In the genomic region with DNA sequence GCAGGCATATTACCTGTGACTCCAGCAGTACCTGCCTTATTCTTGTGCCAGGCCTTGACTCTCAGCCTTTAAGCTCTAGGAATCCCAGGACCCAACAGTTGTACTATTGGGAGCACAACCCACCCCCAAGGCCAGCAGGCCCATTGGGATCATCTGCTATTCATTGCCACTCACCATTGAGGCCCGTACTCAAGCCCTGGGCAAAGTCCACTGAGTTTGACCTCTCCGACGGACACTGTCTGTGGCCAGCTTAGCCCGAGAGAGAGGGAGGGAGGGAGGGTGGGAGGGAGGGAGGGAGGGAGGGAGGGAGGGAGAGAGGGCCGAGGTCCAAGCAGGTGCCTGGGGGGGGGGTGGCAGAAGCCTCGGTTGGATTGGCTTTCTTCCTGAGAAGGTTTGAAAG, we compare ENCODE assay signal across 24 mouse cellular contexts. TPM values are rescaled to one million over a fixed set of nuclear protein-coding genes. Genes with fewer than 3 reads are reported as not detected.
DNase-seq lines count a peak whose midpoint lies in the region; ATAC-seq and TF ChIP-seq lines count a peak whose summit lies in the region.
"Had no signal": no experiment of that assay in that cellular context is flagged by ENCODE, and none has a peak within 500 bp of the region (broad histone marks: within the 10 kb centered on the region; RNA-seq: fewer than 3 reads in every experiment).

No protein-coding gene starts in this region.

- H3K27me3 ChIP-seq in kidney, adult 2 months (replicated peaks; ENCODE audit: control insufficient read depth, insufficient read depth, low read length), result no peaks in the 10 kb centered on the region
- no peaks in the 10 kb centered on the region for H3K27me3 ChIP-seq in kidney, embryonic 14.5 days (ENCODE audit: control insufficient read depth, insufficient read depth, low read length)
- no peaks in the 10 kb centered on the region for H3K27me3 ChIP-seq in kidney, postnatal 0 days (ENCODE audit: insufficient read depth, low read length)
- H3K27me3 ChIP-seq: embryonic facial prominence, embryonic 15.5 days; forebrain, embryonic 15.5 days; hindbrain, embryonic 12.5 days; Patski had no signal

- no peak for TF ChIP-seq CTCF in kidney, adult 2 months (conservative IDR thresholded peaks at IDR 0.05; ENCODE audit: insufficient read depth, insufficient read length, low read depth, low read length)
- no peak for TF ChIP-seq CTCF in kidney, postnatal 0 days (IDR thresholded peaks at IDR 0.05; ENCODE audit: low read depth)

- TF ChIP-seq POLR2A in kidney, adult 2 months (IDR thresholded peaks at IDR 0.05; ENCODE audit: low read depth, low read length), result no peak

- H3K36me3 ChIP-seq in kidney, adult 2 months (ENCODE audit: control insufficient read depth, insufficient read depth, low read length), result no peaks in the 10 kb centered on the region
- H3K36me3 ChIP-seq in kidney, embryonic 14.5 days (ENCODE audit: control insufficient read depth, insufficient read depth, low read length), result peaks cover 23% of the 10 kb centered on the region; the same call in 1 of the 2 replicates
- H3K36me3 ChIP-seq in kidney, postnatal 0 days (ENCODE audit: insufficient read depth, low read length), result 0 out of 2 replicates have a peak, but pooled peaks cover 11% of the 10 kb centered on the region

- no peak overlapping the region for H3K4me3 ChIP-seq in kidney, adult 2 months (ENCODE audit: insufficient read depth, low read depth, low read length)
- H3K4me3 ChIP-seq in kidney, embryonic 14.5 days (ENCODE audit: low read length), result no peak overlapping the region
- no peak overlapping the region for H3K4me3 ChIP-seq in kidney, postnatal 0 days (replicated peaks; ENCODE audit: low read depth, low read length)
- H3K4me3 ChIP-seq: embryonic facial prominence, embryonic 15.5 days; erythroblast, embryonic 14.5 days; forebrain, embryonic 10.5 days; forebrain, embryonic 15.5 days; heart, embryonic 10.5 days; hindbrain, embryonic 12.5 days had no signal

- no peak for ATAC-seq in kidney, embryonic 14.5 days (ENCODE audit: low FRiP score, low TSS enrichment)
- ATAC-seq in kidney, postnatal 0 days (replicated peaks; ENCODE audit: low FRiP score, low read depth), result 0 out of 2 replicates have a peak, but pooled peaks have one; percentile 29
- ATAC-seq: activated CD4-positive, CD25-positive, alpha-beta regulatory T cell, adult 4 months; forebrain, embryonic 15.5 days; Patski had no signal

- 34% methylated on average over 5 of the region's 6 CpGs for WGBS in kidney, adult 2 months
- 80% methylated on average over 4 of the region's 6 CpGs for WGBS in kidney, embryonic 14.5 days
- 56% methylated on average over 4 of the region's 6 CpGs for WGBS in kidney, postnatal 0 days

- 0 out of 2 replicates have a peak overlapping the region, but pooled peaks have one; percentile 7 for H3K27ac ChIP-seq in kidney, adult 2 months (ENCODE audit: insufficient read depth, low read depth, low read length)
- H3K27ac ChIP-seq in kidney, embryonic 14.5 days (ENCODE audit: low read depth, low read length), result no peak overlapping the region
- H3K27ac ChIP-seq in kidney, postnatal 0 days, result no peak overlapping the region
- H3K27ac ChIP-seq: embryonic facial prominence, embryonic 15.5 days; forebrain, embryonic 10.5 days; forebrain, embryonic 15.5 days; heart, embryonic 10.5 days; hindbrain, embryonic 12.5 days had no signal

- no peaks in the 10 kb centered on the region for H3K9me3 ChIP-seq in kidney, embryonic 14.5 days (ENCODE audit: control insufficient read depth, low read length)
- H3K9me3 ChIP-seq in kidney, postnatal 0 days (replicated peaks; ENCODE audit: low read length), result no peaks in the 10 kb centered on the region
- H3K9me3 ChIP-seq: embryonic facial prominence, embryonic 15.5 days; forebrain, embryonic 10.5 days; forebrain, embryonic 15.5 days; heart, embryonic 10.5 days; hindbrain, embryonic 12.5 days had no signal

- H3K4me1 ChIP-seq in kidney, adult 2 months (ENCODE audit: control insufficient read depth, insufficient read depth, low read length), result no peaks in the 10 kb centered on the region; the same call in 1 of the 2 replicates
- H3K4me1 ChIP-seq in kidney, embryonic 14.5 days (ENCODE audit: control insufficient read depth, insufficient read depth, low read length), result no peaks in the 10 kb centered on the region
- H3K4me1 ChIP-seq in kidney, postnatal 0 days (replicated peaks; ENCODE audit: insufficient read depth, low read length), result no peaks in the 10 kb centered on the region
- H3K4me1 ChIP-seq: embryonic facial prominence, embryonic 15.5 days; forebrain, embryonic 15.5 days; hindbrain, embryonic 12.5 days had no signal

- peak; percentile 86 for DNase-seq in kidney, adult 2 months
- peak; percentile 73 to 75 for DNase-seq in kidney, adult 8-10 months
- no peak for DNase-seq in kidney, postnatal 0 days (ENCODE audit: low spot score)
- peak; percentile 81 to 82 for DNase-seq in kidney, postnatal 36 days
- no peak for DNase-seq in spleen, adult 18-20 months
- no peak for DNase-seq in adrenal gland, adult (ENCODE audit: inconsistent age in 2 of 2, low spot score in 1 of 2)
- DNase-seq: adrenal gland, adult 2 months; adrenal gland, postnatal 25 days; cerebellum, adult 18-20 months; cerebellum, postnatal 10 days; embryo, embryonic 11 days; gastrocnemius, postnatal 10 days; heart, adult 18-20 months; heart, postnatal 10 days; heart, postnatal 4 days had no signal

- H3K9ac ChIP-seq in kidney, embryonic 14.5 days (ENCODE audit: low read depth, low read length), result no peak overlapping the region
- no peak overlapping the region for H3K9ac ChIP-seq in kidney, postnatal 0 days (ENCODE audit: low read depth, low read length)
- H3K9ac ChIP-seq: embryonic facial prominence, embryonic 15.5 days; forebrain, embryonic 15.5 days; hindbrain, embryonic 12.5 days had no signal

- H3K4me2 ChIP-seq in kidney, embryonic 14.5 days (replicated peaks; ENCODE audit: low read depth, low read length), result no peak overlapping the region
- no peak overlapping the region for H3K4me2 ChIP-seq in kidney, postnatal 0 days (ENCODE audit: low read length)
- H3K4me2 ChIP-seq: embryonic facial prominence, embryonic 15.5 days; forebrain, embryonic 15.5 days; hindbrain, embryonic 12.5 days had no signal

RNA-seq across cellular contexts. Expression of a gene that starts 34.8 kb away (rescaled TPM):
- 25.7 and 29.3 TPM in 2 replicates for polyA plus RNA-seq in kidney, adult 2 months (2012; rRNA removed)
- polyA plus RNA-seq in kidney, embryonic 14.5 days (2014; fragmentation: Nextera tagmentation; extraction: Ambion mirVana), result 34.0 and 45.2 TPM in 2 replicates
- polyA plus RNA-seq in kidney, postnatal 0 days (2015; fragmentation: Nextera tagmentation; extraction: Ambion mirVana), result 30.0 and 32.7 TPM in 2 replicates

Comparison
In these comparisons a context has a peak if more than half of its experiments do, and no peak if none do; other contexts are left out.
1. DNase-seq: peak in kidney, adult 2 months (single experiment), kidney, adult 8-10 months (2 of 2) and kidney, postnatal 36 days (2 of 2); none in kidney, postnatal 0 days (single experiment), spleen, adult 18-20 months (0 of 2) and adrenal gland, adult (0 of 2).